Mouse (Mus musculus) retina, postnatal 7 days (tissue): ENCODE measurements around the gene Syt3.

Experiments
- DNase-seq: peaks from one replicate; pipeline ENCODE4 v3.0.0-alpha.2; 2012; ENCODE audit warnings: low read depth, low spot score

Gene Syt3

DNA sequence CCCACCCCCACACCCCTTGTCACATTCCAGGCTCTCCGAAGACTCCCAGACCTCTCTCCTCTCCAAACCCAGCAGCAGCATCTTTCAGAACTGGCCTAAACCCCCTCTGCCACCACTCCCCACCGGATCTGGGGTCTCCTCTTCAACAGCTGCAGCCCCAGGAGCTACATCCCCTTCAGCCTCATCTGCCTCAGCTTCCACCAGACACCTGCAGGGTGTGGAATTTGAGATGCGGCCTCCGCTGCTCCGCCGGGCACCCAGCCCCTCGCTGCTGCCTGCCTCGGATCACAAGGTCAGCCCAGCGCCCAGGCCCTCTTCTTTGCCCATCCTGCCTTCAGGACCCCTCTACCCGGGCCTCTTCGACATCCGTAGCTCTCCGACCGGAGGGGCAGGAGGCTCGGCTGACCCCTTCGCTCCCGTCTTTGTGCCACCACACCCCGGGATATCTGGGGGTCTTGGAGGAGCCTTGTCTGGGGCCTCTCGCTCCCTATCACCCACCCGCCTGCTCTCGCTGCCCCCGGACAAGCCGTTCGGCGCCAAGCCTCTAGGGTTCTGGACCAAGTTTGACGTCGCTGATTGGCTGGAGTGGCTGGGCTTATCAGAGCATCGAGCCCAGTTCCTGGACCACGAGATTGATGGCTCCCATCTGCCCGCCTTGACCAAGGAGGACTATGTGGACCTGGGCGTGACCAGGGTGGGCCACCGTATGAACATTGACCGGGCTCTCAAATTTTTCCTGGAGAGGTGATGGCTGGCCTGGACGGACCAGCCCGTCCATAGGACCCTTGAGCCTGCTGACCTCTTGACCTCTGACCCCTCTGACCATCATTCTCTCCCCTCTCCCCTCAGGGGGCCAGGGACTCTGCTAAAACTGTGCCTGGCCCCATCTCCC, 27.1 kb upstream of the Syt3 start:
- no peak for DNase-seq

GRCm38 (mm10) chr7:44357531-44357930, 26.4 kb upstream of the Syt3 start:
- DNase-seq, result no peak

DNA sequence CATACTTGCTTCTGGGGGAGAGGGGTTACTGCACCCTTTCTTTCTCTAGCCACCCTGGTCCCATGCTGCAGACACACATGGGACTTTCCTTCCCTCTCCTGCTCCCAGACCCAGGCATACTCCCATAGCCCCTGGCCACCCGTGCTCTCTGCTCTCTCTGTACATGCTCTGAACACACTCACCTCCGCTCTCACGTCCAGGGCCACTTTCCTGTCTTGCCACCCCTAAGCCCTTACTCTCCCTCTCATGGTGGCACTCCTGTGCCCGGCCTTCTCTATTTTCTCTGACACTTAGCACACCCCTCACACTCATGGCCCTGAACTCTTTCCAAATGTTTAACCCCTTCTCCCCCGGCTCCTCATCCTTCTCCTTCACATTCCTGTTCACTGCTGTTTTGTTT, 25.9 kb upstream of the Syt3 start:
- DNase-seq, result no peak

GRCm38 (mm10) chr7:44358886-44359654, 24.8 kb upstream of the Syt3 start:
- no peak for DNase-seq

DNA sequence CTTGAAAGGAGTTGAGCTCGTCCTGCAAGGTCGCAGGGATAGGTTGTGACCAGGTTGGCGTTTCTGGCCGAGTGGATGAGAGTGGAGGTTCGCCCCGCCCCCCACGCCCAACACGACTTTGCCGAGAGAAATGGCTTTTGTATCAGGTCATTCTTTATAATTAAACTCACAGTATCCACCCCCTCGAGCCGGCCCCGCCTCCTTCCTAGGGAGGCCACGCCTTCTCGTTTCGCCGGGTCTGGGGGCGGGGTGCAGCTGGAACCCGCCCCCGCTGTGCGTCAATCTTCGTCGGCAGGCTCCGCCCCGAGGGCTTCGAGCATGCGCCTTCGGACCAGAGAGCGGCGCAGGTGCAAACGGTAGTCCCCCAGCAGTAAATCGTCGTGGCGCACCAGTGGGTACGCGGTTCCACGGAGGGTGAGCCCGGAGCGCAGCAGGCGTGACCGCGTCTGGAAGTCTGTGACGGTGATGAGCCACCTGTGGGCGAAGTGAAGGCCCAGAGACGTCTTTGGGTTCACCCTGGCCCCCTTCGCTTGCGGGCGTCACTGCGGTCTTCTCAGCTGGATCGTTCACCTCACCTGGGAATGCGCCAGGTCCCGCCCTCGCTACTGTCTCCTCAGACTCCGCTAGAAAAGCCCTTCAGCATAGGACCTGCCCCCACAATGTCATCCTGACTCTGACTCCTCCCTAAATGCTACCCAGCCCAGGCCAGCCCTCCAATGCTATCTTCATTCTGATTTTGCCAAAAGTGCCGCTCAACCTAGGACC, 23.8 kb upstream of the Syt3 start:
- DNase-seq, result peak; percentile 84

DNA sequence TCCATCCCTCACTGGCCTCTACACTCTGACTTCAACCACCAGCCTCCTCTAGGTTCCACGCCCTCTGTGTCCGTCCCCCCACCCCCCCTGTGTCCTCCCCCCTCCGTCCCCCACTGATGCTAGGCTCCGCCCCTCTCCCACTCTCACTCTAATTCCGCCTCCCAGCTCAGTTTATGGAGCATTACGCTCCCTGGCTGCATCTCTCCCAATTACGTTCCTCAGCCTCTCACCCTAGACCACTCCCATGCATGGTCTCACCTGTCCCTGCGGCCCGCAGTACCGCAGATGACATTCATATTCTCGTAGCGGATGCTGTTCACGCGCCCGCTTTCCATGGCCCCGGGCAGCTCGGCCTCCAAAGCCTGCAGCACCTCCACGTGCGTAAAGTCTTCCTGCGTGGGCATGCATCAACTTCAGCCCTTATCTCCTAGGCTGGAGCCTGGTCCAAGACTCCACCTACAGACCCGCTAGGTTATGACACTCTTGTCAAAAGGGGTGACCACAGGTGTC, 23.1 kb upstream of the Syt3 start:
- DNase-seq, result no peak

DNA sequence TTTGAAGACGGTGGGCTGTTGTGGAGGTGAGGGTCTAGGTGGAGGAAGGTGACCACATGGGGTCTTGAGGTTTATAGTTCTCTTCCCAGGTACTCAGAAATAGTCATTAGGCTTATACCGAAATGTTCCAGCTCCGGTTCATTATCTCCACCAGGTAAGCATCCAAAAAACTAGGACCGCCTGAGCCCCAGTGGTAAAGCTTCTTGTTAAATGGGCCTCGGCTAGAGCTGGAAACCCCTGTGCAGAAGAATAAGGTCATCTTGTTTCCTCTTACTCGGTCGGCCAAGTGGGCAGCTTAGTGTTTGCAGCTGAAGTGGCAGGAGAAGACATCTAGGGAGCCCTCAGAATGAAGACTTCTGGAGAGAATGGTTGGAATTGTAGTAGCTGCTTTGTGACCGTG, 11.2 kb upstream of the Syt3 start:
- no peak for DNase-seq

DNA sequence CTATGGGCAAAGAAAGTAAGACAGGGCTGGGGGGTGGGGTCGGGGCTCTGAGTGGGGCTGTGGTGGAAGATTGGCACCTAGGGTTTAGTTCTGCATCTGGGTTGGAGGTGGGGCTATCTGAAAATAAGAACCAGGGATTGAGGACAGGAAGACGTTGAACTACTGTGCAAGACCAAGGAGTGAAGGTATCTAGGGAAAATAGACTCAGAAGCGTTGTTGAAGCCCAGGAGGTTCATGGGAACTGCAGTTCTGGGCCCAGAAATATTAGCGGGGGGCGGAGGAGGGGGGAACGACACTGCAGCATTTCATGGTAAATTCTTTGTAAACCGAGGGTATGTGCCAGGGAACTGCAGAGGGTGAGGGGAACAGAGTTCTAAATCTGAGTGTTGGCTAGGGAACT, 10.4 kb upstream of the Syt3 start:
- DNase-seq, result no peak

GRCm38 (mm10) chr7:44373889-44374652, 9.8 kb upstream of the Syt3 start:
- DNase-seq, result peak; percentile 72

DNA sequence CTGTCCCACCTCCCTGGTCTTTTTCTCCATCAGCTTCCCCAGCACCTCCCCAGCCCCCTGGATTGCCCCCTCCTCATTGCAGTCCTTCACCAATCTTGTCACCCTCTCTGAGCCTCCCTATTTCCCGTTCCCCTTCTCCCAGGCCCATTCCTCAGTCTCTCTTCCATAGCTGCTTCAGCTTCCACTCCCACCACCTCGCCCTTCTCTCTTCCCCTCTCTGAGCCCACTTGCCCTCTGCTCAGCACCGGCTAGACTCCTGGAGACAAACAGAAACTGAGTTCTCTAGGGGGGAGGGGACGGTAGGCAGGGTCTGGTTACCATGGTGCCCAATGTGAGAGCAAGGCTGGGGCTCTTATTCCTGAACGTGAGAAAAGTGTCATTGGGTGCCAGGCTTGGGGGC, 9.1 kb upstream of the Syt3 start:
- no peak for DNase-seq

GRCm38 (mm10) chr7:44375207-44375606, 8.7 kb upstream of the Syt3 start:
- DNase-seq, result no peak

- no peak for DNase-seq
Observed at GRCm38 (mm10) chr7:44375793-44376192, 8.1 kb upstream of the Syt3 start.

DNA sequence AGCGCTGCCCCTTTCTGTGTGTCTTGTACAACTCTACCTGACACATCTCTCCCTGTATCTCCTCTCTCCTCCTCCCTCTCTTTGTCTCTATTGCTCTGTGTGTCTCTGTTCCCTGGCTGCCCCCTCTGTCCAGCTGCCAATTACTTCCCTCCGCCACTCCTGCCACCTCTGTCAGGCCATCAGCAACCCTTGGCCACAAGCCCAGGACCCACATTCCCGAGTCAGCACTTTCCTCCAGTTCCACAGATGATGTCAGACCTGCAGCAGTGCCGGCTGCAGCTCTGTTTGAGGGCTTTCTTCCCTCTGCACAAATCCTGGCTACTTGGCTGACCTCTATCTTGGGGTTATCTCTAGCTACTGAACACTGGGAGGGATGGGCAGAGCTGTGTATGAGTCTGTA, 5.6 kb upstream of the Syt3 start:
- no peak for DNase-seq

- no peak for DNase-seq
Observed at GRCm38 (mm10) chr7:44382541-44382940, 1.4 kb upstream of the Syt3 start.

DNA sequence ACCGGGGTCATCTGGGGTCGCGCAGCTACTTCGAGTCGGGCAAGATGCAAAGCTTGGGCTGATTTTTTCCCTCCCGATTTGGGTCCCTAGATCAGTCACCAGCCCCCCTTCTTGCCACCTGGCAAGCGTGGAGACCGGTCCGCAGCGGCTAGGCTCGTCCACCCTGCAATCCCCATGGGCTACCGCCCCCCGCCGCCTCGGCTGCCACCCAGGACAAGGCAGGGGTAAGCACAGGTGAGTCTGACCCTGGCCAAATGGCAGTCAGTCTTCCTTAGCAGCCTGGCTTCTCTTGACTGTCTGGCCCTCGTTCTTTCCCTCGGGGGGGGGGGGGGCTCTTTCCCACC, 786 bp downstream of the Syt3 start:
- DNase-seq, result no peak

DNA sequence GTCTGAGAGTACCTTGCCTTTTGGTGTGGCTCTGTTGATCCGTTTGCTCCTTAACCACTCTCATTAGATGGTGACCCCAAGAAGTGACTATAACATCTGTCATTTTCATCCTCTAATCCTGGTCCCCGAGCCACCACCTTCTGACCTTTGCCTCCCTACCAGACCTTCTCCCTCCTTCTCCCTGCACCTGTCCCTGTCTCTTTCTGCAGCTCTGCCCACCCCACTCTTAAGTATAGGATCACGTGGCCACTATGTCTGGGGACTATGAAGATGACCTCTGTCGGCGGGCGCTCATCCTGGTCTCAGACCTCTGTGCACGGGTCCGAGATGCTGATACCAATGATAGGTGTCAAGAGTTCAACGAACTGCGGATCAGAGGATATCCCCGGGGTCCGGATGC, 1.8 kb downstream of the Syt3 start, which contains the start of gene 1700008O03Rik:
Gene 1700008O03Rik, minus strand, starts transcription at position 101 of the 400 bp plus-strand sequence.
- no peak for DNase-seq

GRCm38 (mm10) chr7:44391831-44392230, 7.9 kb downstream of the Syt3 start:
- DNase-seq, result no peak

DNA sequence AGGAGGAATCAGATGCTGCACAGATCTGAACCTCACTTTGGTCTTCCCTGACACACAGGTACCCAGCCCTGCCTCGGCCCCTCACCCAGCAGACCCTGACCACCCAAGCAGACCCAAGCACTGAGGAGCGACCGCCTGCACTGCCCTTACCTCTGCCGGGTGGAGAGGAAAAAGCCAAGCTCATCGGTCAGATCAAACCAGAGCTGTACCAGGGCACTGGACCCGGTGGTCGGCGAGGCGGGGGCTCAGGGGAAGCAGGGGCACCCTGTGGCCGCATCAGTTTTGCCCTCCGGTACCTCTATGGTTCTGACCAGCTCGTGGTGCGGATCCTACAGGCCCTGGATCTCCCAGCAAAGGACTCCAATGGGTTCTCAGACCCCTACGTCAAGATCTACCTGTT, 8.4 kb downstream of the Syt3 start:
- no peak for DNase-seq

DNA sequence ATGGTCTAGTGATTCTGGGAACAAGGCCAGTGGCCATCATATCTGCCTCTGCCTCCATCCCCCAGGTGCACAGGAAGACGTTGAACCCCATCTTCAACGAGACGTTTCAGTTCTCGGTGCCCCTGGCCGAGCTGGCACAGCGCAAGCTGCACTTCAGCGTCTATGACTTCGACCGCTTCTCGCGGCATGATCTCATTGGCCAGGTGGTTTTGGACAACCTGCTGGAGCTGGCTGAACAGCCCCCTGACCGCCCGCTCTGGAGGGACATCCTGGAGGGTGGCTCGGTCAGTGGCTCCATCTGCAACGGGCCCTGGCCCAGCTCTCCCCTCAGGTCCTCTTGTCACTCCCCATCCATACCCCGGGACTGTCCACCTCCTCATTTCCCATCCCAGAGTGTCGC, 9.4 kb downstream of the Syt3 start:
- no peak for DNase-seq

DNA sequence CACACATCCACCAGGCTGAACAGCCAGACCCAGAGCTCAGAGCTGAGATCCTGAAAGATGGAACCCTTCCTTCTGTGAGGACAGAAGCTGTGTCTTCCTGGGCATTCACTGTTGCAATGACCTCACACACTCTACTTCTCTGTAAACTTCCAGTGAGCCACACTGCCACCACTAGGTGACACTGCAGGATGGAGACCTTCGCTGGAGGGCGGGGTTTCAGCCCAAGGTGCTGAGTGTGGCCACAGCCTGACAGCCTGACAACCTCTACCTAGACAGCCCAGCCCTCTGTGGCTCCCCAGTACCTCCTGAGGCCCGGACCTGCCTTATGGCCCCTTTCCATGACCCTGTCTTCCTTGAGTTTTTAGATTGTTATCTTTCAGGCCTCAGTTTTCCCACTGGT, 14.7 kb downstream of the Syt3 start:
- no peak for DNase-seq

DNA sequence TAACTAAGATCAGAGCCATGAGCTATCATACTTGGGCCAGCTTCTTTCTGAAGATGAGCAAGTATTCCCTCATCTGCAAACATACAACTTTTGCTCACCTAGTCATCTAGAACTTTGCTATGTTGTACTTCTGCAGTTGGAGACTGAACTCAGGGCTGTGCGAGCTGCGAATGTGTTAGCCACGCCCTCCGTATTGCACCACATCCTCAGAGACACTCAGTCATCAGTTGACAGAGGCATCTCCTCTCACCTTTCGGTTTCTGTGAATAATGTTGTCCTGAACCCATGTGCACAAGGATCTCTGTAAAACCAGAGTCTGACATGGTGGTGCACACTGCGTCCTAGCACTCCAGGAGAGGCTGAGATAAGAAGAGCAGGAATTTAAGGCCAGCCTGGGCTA, 17.8 kb downstream of the Syt3 start:
- DNase-seq, result no peak
